Mouse (Mus musculus): Measurements from ENCODE around the gene Psmd9. TPM values are rescaled to one million over a fixed set of nuclear protein-coding genes. Genes with fewer than 3 reads are reported as not detected.
A peak's percentile ranks its signal among the peaks of the same experiment; 100 is the strongest.

The Psmd9 gene
- polyA plus RNA-seq, 1 experiment from 2014 or later, result 89.4 TPM

DNA sequence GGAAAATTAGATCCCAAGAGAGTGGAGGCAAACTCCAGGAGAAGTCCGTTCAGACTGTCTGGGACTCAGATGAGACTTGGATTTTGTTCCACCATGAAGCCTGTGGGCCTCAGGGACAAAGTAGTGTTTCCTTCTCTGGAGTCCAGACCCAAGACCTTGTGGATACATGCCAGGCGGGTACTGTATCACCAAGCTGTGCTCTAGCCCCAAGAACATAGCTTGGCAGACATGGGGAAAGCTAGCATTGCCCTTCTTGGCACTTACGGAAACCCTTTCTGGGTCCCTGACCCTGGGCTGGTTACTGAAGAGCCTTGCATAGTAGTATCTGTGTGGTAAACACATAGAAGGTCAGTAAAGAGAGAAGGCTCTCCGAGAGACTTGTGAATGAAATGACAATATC is 9.8 kb upstream of the Psmd9 start:
- Histone ChIP-seq H3K36me3 (ENCODE audit: control insufficient read depth, insufficient read depth, low read length) (peaks cover 56% of the 10 kb centered on the region), H3K9me3 (ENCODE audit: control insufficient read depth, low read length) (no peaks in the 10 kb centered on the region), H3K4me2 (ENCODE audit: low read length) (no peak overlapping the region), H3K4me1 (ENCODE audit: control insufficient read depth, insufficient read depth, low read depth, low read length) (no peaks in the 10 kb centered on the region), H3K27ac (ENCODE audit: low read depth, low read length) (no peak overlapping the region), H3K9ac (ENCODE audit: low read depth, low read length) (no peak overlapping the region), H3K4me3 (ENCODE audit: low read length) (no peak overlapping the region), H3K27me3 (replicated peaks; ENCODE audit: control insufficient read depth, insufficient read depth, low read length) (no peaks in the 10 kb centered on the region)
- no peak for ATAC-seq
- 88% methylated on average over 4 of the region's 4 CpGs for WGBS

DNA sequence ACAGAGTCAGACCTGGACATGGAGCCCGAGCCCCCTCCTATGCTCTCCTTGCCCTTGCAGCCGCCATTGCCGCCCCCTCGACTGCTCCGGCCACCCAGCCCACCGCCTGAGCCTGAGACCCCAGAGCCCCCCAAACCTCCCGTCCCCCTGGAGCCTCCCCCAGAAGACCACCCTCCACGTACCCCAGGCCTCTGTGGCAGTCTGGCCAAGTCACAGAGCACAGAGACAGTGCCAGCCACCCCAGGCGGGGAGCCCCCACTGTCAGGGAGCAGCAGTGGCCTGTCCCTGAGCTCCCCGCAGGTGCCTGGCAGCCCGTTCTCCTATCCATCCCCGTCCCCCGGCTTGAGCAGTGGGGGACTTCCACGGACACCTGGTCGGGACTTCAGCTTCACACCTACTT is 9.3 kb upstream of the Psmd9 start:
- H3K36me3 ChIP-seq (ENCODE audit: control insufficient read depth, insufficient read depth, low read length), result peaks cover 54% of the 10 kb centered on the region
- no peak overlapping the region for H3K27ac ChIP-seq (ENCODE audit: low read depth, low read length)
- 96% methylated on average over 13 of the region's 15 CpGs for WGBS
- no peak overlapping the region for H3K9ac ChIP-seq (ENCODE audit: low read depth, low read length)
- H3K4me3 ChIP-seq (ENCODE audit: low read length), result no peak overlapping the region
- no peak for ATAC-seq
- no peaks in the 10 kb centered on the region for H3K27me3 ChIP-seq (replicated peaks; ENCODE audit: control insufficient read depth, insufficient read depth, low read length)
- H3K9me3 ChIP-seq (ENCODE audit: control insufficient read depth, low read length), result no peaks in the 10 kb centered on the region
- H3K4me1 ChIP-seq (ENCODE audit: control insufficient read depth, insufficient read depth, low read depth, low read length), result no peaks in the 10 kb centered on the region
- no peak overlapping the region for H3K4me2 ChIP-seq (ENCODE audit: low read length)

DNA sequence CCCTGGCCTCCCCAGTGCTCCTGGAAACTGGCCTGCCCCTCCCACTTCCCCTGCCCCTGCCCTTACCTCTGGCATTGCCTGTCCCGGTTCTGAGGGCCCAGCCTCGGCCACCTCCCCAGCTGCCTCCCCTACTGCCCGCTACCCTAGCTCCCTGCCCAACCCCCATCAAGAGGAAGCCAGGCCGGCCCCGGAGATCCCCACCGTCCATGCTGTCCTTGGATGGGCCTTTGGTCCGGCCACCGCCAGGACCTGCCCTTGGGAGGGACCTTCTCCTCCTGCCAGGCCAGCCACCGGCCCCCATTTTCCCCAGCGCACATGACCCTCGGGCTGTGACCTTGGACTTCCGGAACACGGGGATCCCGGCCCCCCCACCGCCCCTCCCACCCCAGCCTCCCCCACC is 8.9 kb upstream of the Psmd9 start:
- ATAC-seq, result no peak
- peaks cover 54% of the 10 kb centered on the region for H3K36me3 ChIP-seq (ENCODE audit: control insufficient read depth, insufficient read depth, low read length)
- no peak overlapping the region for H3K9ac ChIP-seq (ENCODE audit: low read depth, low read length)
- no peaks in the 10 kb centered on the region for H3K27me3 ChIP-seq (replicated peaks; ENCODE audit: control insufficient read depth, insufficient read depth, low read length)
- 90% methylated on average over 15 of the region's 15 CpGs for WGBS
- H3K27ac ChIP-seq (ENCODE audit: low read depth, low read length), result no peak overlapping the region
- no peaks in the 10 kb centered on the region for H3K9me3 ChIP-seq (ENCODE audit: control insufficient read depth, low read length)
- no peak overlapping the region for H3K4me2 ChIP-seq (ENCODE audit: low read length)
- no peaks in the 10 kb centered on the region for H3K4me1 ChIP-seq (ENCODE audit: control insufficient read depth, insufficient read depth, low read depth, low read length)
- no peak overlapping the region for H3K4me3 ChIP-seq (ENCODE audit: low read length)

DNA sequence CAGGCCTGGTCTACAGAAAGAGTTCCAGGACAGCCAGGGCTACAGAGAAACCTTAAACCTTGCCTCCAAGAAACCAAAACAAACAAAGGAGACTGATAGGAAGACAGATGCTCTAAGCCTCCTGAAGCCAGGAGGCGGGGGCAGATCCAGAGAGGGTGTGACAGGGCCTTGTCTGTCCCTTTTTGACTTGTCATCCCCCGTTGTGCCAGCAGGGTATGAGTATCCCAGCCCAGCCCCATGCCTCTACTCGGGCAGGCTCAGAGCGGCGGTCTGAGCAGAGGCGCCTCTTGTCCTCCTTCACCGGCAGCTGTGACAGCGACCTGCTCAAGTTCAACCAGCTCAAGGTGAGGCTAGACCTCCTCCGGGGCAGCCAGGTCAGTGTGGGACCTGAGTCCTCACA is 6.3 kb upstream of the Psmd9 start:
- 80% methylated on average over 9 of the region's 9 CpGs for WGBS
- H3K4me1 ChIP-seq (ENCODE audit: control insufficient read depth, insufficient read depth, low read depth, low read length), result no peaks in the 10 kb centered on the region
- ATAC-seq, result no peak

DNA sequence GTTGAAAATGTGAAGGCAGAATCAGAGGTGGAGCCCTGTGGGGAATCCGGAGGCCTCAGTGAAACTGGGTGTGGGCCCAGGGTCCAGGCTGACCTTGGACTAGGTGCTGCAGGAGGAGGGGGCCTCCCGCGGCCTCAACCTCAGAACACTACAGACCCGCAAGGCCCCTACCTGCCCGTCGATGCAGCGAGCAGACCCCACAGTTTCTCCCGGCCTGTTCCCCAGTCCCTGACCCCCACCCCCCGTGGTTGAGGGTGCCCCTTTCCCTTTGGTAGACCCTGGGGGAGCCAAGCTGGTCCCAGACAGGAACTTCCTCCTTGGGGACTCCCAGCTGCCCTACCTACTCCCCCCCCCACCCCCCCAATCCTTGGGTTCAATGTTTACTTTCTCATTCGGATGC is 2.8 kb upstream of the Psmd9 start:
- Histone ChIP-seq H3K9me3 (ENCODE audit: control insufficient read depth, low read length) (no peaks in the 10 kb centered on the region), H3K4me2 (ENCODE audit: low read length) (no peak overlapping the region), H3K27ac (ENCODE audit: low read depth, low read length) (no peak overlapping the region), H3K36me3 (ENCODE audit: control insufficient read depth, insufficient read depth, low read length) (peaks cover 32% of the 10 kb centered on the region), H3K4me1 (ENCODE audit: control insufficient read depth, insufficient read depth, low read depth, low read length) (no peaks in the 10 kb centered on the region), H3K27me3 (replicated peaks; ENCODE audit: control insufficient read depth, insufficient read depth, low read length) (no peaks in the 10 kb centered on the region), H3K9ac (ENCODE audit: low read depth, low read length) (no peak overlapping the region), H3K4me3 (ENCODE audit: low read length) (no peak overlapping the region)
- ATAC-seq, result no peak
- 88% methylated on average over 10 of the region's 10 CpGs for WGBS

More for the DNA sequence above, 6.3 kb upstream of the Psmd9 start:
- H3K27ac ChIP-seq (ENCODE audit: low read depth, low read length), result no peak overlapping the region
- no peaks in the 10 kb centered on the region for H3K27me3 ChIP-seq (replicated peaks; ENCODE audit: control insufficient read depth, insufficient read depth, low read length)
- no peak overlapping the region for H3K4me3 ChIP-seq (ENCODE audit: low read length)
- H3K9me3 ChIP-seq (ENCODE audit: control insufficient read depth, low read length), result no peaks in the 10 kb centered on the region
- no peak overlapping the region for H3K4me2 ChIP-seq (ENCODE audit: low read length)
- peaks cover 55% of the 10 kb centered on the region for H3K36me3 ChIP-seq (ENCODE audit: control insufficient read depth, insufficient read depth, low read length)
- H3K9ac ChIP-seq (ENCODE audit: low read depth, low read length), result no peak overlapping the region

DNA sequence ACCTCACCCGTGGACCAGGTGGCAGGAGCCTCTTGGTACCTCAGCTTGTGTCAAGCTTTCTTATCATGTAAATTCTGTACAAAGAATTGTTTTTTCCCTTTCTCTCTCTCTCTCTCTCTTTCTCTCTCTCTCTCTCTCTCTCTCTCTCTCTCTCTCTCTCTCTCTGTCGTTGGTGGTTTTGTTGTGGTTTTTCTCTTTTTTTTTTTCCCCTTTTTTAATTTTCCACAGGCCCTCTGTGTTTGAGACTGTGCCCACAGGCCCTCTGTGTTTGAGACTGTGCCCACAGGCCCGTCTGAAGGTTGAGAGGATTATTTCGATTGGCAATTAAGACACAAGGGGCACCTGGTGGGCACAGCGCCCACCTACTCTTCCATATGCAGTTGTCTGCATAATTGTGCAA is 1.6 kb upstream of the Psmd9 start:
- Histone ChIP-seq H3K4me3 (ENCODE audit: low read length) (no peak overlapping the region), H3K4me2 (ENCODE audit: low read length) (no peak overlapping the region), H3K27ac (ENCODE audit: low read depth, low read length) (no peak overlapping the region), H3K27me3 (replicated peaks; ENCODE audit: control insufficient read depth, insufficient read depth, low read length) (no peaks in the 10 kb centered on the region), H3K4me1 (ENCODE audit: control insufficient read depth, insufficient read depth, low read depth, low read length) (no peaks in the 10 kb centered on the region; the same call in 1 of the 2 replicates), H3K36me3 (ENCODE audit: control insufficient read depth, insufficient read depth, low read length) (peaks cover 27% of the 10 kb centered on the region), H3K9me3 (ENCODE audit: control insufficient read depth, low read length) (no peaks in the 10 kb centered on the region), H3K9ac (ENCODE audit: low read depth, low read length) (no peak overlapping the region)
- no peak for ATAC-seq
- WGBS, result 58% methylated on average over 5 of the region's 5 CpGs

DNA sequence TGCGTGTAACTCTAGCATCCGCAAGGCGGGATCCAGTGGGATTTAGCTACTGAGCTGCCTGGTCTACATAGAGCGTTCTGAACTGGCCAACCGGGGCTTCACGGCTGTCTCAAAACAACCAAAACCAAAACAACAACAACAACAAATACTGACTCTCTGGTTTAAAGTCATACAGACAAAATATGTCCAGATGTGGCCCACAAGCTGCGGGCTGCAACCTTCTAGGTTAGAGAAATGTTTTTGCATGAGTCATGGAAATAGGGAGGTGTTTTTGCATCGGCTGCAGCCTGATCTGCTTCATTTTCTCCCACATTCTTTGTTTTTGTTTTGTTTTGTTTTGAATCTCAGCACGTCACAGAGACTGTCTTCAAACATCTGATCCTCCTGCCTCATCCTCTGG is 1.2 kb downstream of the Psmd9 start:
- 79% methylated on average over 9 of the region's 9 CpGs for whole genome bisulfite sequencing
- Histone ChIP-seq H3K27me3 (replicated peaks; ENCODE audit: control insufficient read depth, insufficient read depth, low read length) (no peaks in the 10 kb centered on the region), H3K9me3 (ENCODE audit: control insufficient read depth, low read length) (no peaks in the 10 kb centered on the region), H3K4me3 (ENCODE audit: low read length) (no peak overlapping the region), H3K9ac (ENCODE audit: low read depth, low read length) (no peak overlapping the region), H3K36me3 (ENCODE audit: control insufficient read depth, insufficient read depth, low read length) (peaks cover 14% of the 10 kb centered on the region), H3K4me1 (ENCODE audit: control insufficient read depth, insufficient read depth, low read depth, low read length) (no peaks in the 10 kb centered on the region; the same call in 1 of the 2 replicates), H3K27ac (ENCODE audit: low read depth, low read length) (no peak overlapping the region), H3K4me2 (ENCODE audit: low read length) (no peak overlapping the region)
- ATAC-seq, result no peak

DNA sequence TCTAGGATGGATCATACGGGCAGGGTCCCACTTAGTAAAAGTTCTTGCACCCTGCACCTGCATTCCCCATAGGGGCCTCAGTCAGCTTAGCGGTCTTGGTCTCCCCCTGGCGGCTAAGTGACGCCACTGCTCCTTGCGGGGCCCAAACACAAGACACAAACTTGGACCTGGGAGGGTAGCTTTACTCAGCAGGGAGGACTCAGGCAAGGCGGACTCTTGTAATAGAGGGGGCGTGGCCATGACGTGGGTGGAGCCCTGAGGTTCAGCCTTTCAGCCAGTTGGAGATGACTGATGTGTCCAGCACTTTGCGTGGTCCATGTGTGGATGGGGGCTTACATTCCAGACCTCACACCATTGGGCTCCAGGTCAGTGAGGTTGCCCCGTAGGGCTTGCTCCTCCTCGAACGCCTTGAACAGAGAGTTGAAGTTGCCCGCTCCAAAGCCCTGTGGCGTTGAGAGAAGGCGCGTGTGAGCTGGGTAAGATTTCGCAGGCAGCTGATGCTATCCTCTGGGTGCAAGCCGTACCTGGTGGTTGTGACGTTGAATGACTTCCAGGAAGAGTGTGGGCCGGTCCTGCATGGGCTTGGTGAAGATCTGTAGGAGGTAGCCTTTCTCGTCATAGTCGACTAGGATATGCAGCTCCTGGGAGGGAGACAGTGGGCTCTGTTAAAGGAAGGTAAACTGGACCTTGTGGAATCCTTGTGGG is 2.6 kb downstream of the Psmd9 start:
- H3K27me3 ChIP-seq (replicated peaks; ENCODE audit: control insufficient read depth, insufficient read depth, low read length), result no peaks in the 10 kb centered on the region
- H3K36me3 ChIP-seq (ENCODE audit: control insufficient read depth, insufficient read depth, low read length), result peaks cover 2% of the 10 kb centered on the region; the same call in 1 of the 2 replicates
- H3K27ac ChIP-seq (ENCODE audit: low read depth, low read length), result no peak overlapping the region
- H3K4me2 ChIP-seq (ENCODE audit: low read length), result peak overlapping the region; percentile 46
- H3K9me3 ChIP-seq (ENCODE audit: control insufficient read depth, low read length), result no peaks in the 10 kb centered on the region
- no peak overlapping the region for H3K4me3 ChIP-seq (ENCODE audit: low read length)
- no peaks in the 10 kb centered on the region; the same call in 1 of the 2 replicates for H3K4me1 ChIP-seq (ENCODE audit: control insufficient read depth, insufficient read depth, low read depth, low read length)
- WGBS, result 11% methylated on average over 22 of the region's 22 CpGs
- H3K9ac ChIP-seq (ENCODE audit: low read depth, low read length), result no peak overlapping the region
- peak; percentile 70 for ATAC-seq

DNA sequence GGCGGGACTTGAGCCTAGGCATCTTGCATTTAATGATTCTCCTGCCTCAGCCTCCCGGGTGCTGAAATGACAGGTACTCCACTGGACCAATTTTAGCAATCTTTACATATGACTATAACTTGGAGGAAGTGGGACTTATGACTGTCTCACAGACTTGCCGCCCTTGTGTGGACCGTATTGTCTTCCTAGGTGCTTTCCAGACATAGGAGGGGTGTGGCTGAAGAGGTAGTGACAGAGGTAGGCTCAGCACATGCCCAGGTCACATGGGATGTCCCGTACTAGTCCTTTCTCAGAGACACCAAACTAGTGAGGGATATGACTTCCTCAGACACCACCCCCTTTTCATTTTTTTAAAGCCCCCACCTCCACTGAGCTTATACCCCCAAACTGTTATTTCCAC is 9.6 kb downstream of the Psmd9 start:
- WGBS, result 94% methylated on average over 5 of the region's 5 CpGs
- no peak overlapping the region for H3K4me3 ChIP-seq (ENCODE audit: low read length)
- H3K9ac ChIP-seq (ENCODE audit: low read depth, low read length), result no peak overlapping the region
- no peaks in the 10 kb centered on the region for H3K9me3 ChIP-seq (ENCODE audit: control insufficient read depth, low read length)
- no peak overlapping the region for H3K27ac ChIP-seq (ENCODE audit: low read depth, low read length)
- H3K4me1 ChIP-seq (ENCODE audit: control insufficient read depth, insufficient read depth, low read depth, low read length), result no peaks in the 10 kb centered on the region
- H3K27me3 ChIP-seq (replicated peaks; ENCODE audit: control insufficient read depth, insufficient read depth, low read length), result no peaks in the 10 kb centered on the region
- H3K36me3 ChIP-seq (ENCODE audit: control insufficient read depth, insufficient read depth, low read length), result no peaks in the 10 kb centered on the region
- ATAC-seq, result no peak
- H3K4me2 ChIP-seq (ENCODE audit: low read length), result no peak overlapping the region

Data from hindbrain, embryonic 16.5 days (tissue).